Mouse (Mus musculus) T-helper 1 cell (primary cell): ENCODE measurements around the gene Foxi1.

Source experiments
- in situ Hi-C: fragments of 300-600 bp; cut with MboI, MseI; formaldehyde crosslinking; loops from one replicate; pipeline ENCODE4 v1.15.1; 2025; ENCODE audit warnings: high pct_unique_total_duplicates

Foxi1 gene

DNA sequence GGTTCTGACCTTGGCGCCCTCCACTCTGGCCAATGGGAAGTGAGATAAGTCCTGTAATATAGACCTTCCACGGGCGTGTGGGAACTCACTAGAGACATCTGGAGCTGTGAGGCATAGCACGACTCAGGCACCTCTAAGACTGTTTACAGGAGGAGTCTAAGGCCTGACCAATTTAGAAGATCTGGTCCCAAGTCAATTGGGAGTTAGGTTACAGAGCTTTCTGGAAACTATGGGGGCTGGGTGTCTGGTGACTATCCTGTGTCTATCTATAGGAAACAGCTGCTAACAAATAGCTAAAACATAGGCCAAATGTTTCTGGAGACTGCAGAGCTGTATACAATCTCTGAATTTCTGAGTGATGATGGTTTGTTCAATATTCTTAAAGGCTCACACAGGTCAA is 41.5 kb downstream of the Foxi1 start:
- in situ Hi-C loops: no loop called here

DNA sequence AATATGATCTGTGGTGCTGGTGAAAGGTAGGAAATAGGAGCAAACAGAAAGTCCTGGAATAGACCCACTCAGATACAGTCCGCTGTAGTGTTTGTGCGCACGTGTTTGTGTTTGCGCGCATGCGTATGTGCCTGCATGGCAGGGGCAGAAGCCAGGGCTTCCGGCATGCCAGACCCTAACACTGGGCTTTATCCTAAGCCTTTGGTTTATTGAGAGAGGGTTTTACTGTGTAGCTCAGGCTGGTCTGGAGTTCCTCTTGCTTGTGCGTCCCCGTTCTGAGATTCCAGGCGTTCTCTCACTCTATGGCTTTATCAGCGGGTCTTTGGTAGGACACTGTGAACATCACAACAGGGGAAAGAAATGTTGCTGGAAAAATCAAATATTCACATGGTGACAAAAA is 42.6 kb downstream of the Foxi1 start:
- in situ Hi-C loops: no loop called here

DNA sequence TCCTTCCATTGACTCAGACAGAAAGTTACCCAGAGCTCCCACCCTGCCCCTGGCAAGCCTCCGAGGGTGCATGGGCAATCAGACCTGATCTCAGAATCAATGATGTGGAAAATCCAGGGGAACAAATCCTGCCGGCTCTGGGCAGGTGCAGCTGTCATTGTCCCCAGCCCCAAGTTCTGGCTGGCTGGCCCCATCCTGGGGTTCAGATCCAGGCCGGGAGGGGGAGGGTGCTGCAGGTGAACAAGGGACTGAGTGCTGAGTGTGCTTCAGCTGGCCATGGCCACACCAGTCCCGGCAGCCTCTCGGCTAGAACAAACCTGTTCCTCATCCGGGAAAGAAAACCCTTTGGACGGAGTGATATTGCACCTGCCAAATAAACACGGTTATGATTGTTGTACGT is 49.0 kb downstream of the Foxi1 start:
- in situ Hi-C loops: no loop called here

DNA sequence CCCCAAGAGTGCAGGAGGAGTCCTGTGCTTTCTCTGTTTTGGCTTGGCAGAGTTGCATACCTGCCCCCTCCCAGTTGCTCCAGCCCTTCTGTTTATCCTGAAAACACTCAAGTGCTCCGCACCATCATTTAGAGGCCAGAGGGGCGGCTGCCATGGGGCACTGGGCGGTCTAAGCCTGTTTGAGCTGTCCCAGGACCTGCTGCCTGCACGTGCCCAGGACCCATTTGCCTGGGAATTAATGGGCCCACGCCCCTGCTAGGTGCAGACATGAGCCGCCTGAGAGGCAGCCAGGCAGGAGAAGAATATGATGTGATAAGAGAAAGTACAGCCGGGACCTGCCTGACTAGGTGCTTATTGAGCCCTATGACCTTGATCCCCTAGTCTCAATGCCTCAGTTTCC is 52.7 kb downstream of the Foxi1 start:
- in situ Hi-C loops: no loop called here
